Mouse (Mus musculus) heart, embryonic 13.5 days (tissue): ENCODE results near the gene Taok3. TPM values are rescaled to one million over a fixed set of nuclear protein-coding genes. Genes with fewer than 3 reads are reported as not detected.

Experiments
- ATAC-seq: fragments of 200-750 bp; cut with Nextera tagmentation; 2 replicates; pipeline ENCODE4 v1.8.0; 2017; ENCODE audit warnings: moderate TSS enrichment; ENCODE audit not compliant: insufficient number of reproducible peaks, low FRiP score, low TSS enrichment; ENCODE audit errors: extremely low read depth
- H3K27ac ChIP-seq: fragments of 300-500 bp; sonication (generic); replicated peaks from 2 replicates; pipeline ENCODE4 v1.5.1; 2015; ENCODE audit warnings: moderate library complexity, mild to moderate bottlenecking, inconsistent platforms
- H3K27me3 ChIP-seq: fragments of 300-500 bp; sonication (generic); replicated peaks from 2 replicates; pipeline ENCODE4 v1.6.1; 2015; ENCODE audit warnings: mild to moderate bottlenecking, inconsistent platforms
- H3K36me3 ChIP-seq: fragments of 300-500 bp; sonication (generic); 2 replicates; pipeline ENCODE4 v1.6.1; 2015; ENCODE audit warnings: mild to moderate bottlenecking, inconsistent platforms
- H3K4me1 ChIP-seq: fragments of 300-500 bp; sonication (generic); 2 replicates; pipeline ENCODE4 v1.6.1; 2015; ENCODE audit warnings: inconsistent platforms
- H3K4me2 ChIP-seq: fragments of 300-500 bp; sonication (generic); 2 replicates; pipeline ENCODE4 v1.6.1; 2015; ENCODE audit warnings: inconsistent platforms, mild to moderate bottlenecking, moderate library complexity
- H3K4me3 ChIP-seq: fragments of 300-500 bp; sonication (generic); 2 replicates; pipeline ENCODE4 v1.5.1; 2015; ENCODE audit warnings: moderate library complexity, mild to moderate bottlenecking, inconsistent platforms
- H3K9ac ChIP-seq: fragments of 300-500 bp; sonication (generic); 2 replicates; pipeline ENCODE4 v1.6.1; 2015; ENCODE audit warnings: inconsistent platforms, mild to moderate bottlenecking, moderate library complexity
- H3K9me3 ChIP-seq: fragments of 300-500 bp; sonication (generic); 2 replicates; pipeline ENCODE4 v1.6.1; 2016; ENCODE audit warnings: inconsistent platforms
- WGBS: fragments of 180-500 bp; shearing (Covaris S2); methylation state at CpG from one replicate; pipeline ENCODE4 v1.1.7; 2015; ENCODE audit warnings: mixed read lengths; 5-methylcytosine and 5-hydroxymethylcytosine counted together
- polyA plus RNA-seq: library from polyadenylated mRNA; unstranded; fragments of >200 nt; fragmentation: Nextera tagmentation; extraction: Ambion mirVana; gene quantifications from 2 replicates; pipeline ENCODE4 v1.2.1, GENCODE M21; 2015

Taok3 gene
- polyA plus RNA-seq, 1 experiment from 2014 or later = 8.5 TPM

DNA sequence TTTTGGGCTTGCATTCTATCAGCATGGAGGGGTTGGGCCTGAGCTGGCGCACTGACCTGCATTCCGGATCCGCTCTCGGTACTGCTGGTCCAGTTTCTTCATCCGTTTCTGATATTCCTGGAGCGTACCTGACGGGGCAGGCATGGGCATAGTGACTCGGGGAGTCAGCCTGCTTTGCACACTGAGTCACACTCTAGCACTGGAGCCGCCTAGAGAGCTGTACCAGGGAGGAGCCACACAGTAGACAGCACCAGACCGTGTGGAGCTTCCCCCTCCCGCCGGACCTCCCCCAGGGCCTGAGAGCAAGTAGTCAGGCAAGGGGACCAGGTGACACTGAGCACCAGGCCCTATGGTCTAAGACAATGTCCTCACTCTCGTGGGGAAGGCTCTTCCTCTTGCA is 11.6 kb upstream of the Taok3 start:
- H3K36me3 ChIP-seq = peaks cover 99% of the 10 kb centered on the region
- no peak overlapping the region for H3K27ac ChIP-seq
- no peaks in the 10 kb centered on the region for H3K9me3 ChIP-seq
- ATAC-seq = no peak
- H3K9ac ChIP-seq = no peak overlapping the region
- WGBS = 92% methylated on average over 13 of the region's 13 CpGs
- no peaks in the 10 kb centered on the region for H3K4me1 ChIP-seq
- no peak overlapping the region for H3K4me2 ChIP-seq
- H3K4me3 ChIP-seq = no peak overlapping the region
- H3K27me3 ChIP-seq = no peaks in the 10 kb centered on the region

DNA sequence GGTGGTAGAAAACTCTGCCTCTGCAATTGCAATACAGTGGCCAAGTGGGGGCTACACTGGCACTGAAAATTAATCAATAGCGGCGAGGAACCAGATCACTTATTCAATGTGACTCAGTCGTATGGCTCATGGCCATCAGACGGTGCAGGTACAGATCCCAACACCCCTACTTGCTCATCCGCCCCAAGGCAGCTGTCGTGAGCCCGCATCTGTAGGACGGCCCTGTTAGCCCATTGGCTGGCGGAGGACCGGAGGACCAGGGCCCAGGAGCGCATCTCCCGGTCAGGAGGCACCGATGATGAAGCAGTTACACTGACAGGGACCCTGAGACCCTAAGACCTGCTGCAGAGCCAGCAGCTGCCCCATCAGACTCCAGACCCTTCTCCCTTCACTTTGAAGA is 11.2 kb upstream of the Taok3 start:
- Histone ChIP-seq H3K4me3 (no peak overlapping the region), H3K36me3 (peaks cover 99% of the 10 kb centered on the region), H3K9me3 (no peaks in the 10 kb centered on the region), H3K4me2 (no peak overlapping the region), H3K27ac (no peak overlapping the region), H3K27me3 (no peaks in the 10 kb centered on the region), H3K9ac (no peak overlapping the region), H3K4me1 (no peaks in the 10 kb centered on the region)
- 94% methylated on average over 13 of the region's 13 CpGs for WGBS
- ATAC-seq = no peak

DNA sequence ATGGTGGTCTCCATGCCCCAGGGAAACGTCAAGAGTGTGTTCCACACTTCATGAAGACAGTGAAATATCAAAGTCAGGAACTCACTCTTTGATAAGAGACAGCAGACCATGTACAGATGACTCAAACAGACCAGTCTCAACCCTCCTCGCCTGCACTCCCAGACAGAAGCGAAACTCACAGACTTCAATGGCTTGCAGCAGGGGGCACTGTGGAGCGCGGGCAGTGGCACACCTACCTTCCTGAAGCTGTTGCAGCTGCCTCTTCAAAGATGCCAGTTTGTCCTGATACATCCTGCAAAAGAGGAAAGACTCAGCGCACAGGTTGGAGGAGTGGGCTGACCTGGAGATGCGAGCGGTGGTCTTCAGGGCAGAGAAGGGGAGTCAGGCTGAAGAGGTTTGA is 10.4 kb upstream of the Taok3 start:
- no peak overlapping the region for H3K9ac ChIP-seq
- H3K27ac ChIP-seq = no peak overlapping the region
- no peaks in the 10 kb centered on the region for H3K27me3 ChIP-seq
- no peak for ATAC-seq
- peaks cover 7% of the 10 kb centered on the region for H3K4me1 ChIP-seq
- H3K9me3 ChIP-seq = no peaks in the 10 kb centered on the region
- H3K4me3 ChIP-seq = no peak overlapping the region
- 82% methylated on average over 8 of the region's 8 CpGs for WGBS
- H3K36me3 ChIP-seq = peaks cover 92% of the 10 kb centered on the region
- H3K4me2 ChIP-seq = no peak overlapping the region

DNA sequence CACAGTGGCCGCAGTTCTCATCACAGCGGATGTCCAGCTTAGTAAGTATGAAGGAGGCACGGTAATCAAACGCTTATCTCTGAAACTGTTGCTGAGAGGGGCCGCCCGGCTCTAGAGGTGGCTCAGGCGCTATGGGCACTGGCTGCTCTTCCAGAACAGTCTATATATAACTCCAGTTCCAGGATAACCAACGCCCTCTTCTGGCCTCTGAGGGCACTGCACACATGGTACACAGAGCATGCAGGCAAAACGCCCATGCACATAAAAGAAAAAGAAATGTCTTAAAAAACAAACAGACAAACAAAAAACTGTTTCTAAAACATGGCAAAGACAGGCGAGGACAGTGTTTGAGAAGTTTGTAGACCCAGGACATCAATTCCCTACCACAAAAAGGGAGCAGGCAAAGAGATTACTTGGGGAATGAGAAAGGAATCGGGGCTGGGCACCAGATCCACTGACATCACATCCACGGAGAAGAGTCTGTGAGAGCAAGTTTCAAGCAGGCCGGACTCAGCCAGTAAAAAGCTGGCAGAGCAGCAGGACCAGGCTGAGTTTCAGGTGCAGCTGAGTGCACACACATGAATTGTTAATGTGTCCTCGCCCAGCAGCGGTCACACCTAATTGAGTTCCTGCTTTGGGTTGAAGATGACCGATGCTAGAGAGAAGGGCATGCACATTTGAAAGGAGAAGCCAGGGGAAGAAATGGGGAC is 8.7 kb upstream of the Taok3 start:
- ATAC-seq = no peak

DNA sequence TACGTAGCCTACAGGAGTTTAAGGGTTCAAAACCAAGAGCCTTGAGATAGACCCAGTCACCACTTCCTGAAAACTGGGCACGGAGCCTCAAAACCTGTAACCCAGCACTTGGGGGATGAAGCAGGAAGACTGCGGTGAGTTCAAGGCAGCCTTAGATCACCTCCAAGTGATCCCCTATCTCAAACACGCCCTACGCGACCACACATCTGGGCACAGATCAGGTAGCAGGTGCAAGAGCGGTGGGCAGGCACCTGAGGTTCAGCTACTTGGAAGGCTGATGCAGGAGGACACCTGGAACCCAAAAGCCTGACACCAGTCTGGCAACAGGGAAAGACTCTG is 8.2 kb upstream of the Taok3 start:
- H3K9me3 ChIP-seq = no peaks in the 10 kb centered on the region
- peaks cover 7% of the 10 kb centered on the region for H3K4me1 ChIP-seq
- H3K4me3 ChIP-seq = no peak overlapping the region
- peaks cover 69% of the 10 kb centered on the region for H3K36me3 ChIP-seq
- WGBS = 95% methylated on average over 7 of the region's 7 CpGs
- H3K9ac ChIP-seq = no peak overlapping the region
- no peaks in the 10 kb centered on the region for H3K27me3 ChIP-seq
- H3K27ac ChIP-seq = no peak overlapping the region
- ATAC-seq = no peak
- no peak overlapping the region for H3K4me2 ChIP-seq

More for the DNA sequence above, 8.7 kb upstream of the Taok3 start:
- H3K4me1 ChIP-seq = peaks cover 7% of the 10 kb centered on the region
- no peak overlapping the region for H3K9ac ChIP-seq
- no peaks in the 10 kb centered on the region for H3K27me3 ChIP-seq
- 83% methylated on average over 16 of the region's 16 CpGs for WGBS
- H3K9me3 ChIP-seq = no peaks in the 10 kb centered on the region
- H3K27ac ChIP-seq = no peak overlapping the region
- H3K4me3 ChIP-seq = no peak overlapping the region
- peaks cover 75% of the 10 kb centered on the region for H3K36me3 ChIP-seq
- H3K4me2 ChIP-seq = no peak overlapping the region

DNA sequence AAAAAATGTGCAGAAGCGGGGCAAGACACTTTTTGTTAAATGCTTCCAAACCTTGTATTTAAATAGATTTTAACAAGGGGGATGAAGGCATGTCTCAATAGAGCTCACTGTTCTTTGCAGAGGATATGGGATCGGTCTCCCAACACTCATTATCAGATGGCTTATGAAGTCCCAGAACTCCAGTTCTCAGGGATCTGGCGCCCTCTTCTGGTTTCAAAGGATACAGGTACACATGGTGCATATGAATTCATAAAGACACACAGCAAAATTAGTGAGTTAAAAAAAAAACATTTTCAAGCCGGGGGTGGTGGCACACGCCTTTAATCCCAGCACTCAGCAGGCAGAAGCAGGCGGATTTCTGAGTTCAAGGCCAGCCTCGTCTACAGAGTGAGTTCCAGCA is 6.6 kb upstream of the Taok3 start:
- H3K36me3 ChIP-seq = peaks cover 54% of the 10 kb centered on the region
- WGBS = 84% methylated on average over 7 of the region's 7 CpGs

DNA sequence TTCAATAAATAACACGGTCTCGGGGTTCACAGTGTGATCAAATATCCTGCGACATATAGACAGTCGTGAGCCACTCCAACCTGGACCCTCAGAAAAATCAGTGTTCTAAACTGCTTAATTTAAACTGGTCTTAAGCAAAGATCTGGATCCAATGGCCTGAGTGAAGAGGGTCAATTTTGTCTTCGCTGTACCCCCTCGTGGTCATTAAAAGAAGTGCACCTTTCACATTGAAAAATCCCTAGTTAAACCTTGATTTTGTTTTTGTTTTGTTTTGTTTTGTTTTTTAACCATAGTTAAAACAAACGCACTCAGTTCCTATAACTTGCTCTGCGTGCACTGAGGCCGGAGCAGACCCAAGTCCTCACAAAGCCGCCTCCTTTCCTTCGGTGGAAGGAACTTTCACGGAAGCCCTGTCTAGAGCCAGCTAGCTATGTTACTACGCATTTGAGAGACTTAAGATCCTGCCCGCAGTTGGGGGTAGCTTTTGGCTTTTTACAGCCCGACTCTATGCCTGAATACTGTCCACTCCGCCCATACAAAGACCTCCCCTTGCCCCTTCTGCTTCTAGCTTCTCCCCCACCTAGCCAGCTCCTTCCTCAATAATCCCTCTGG is 5.2 kb upstream of the Taok3 start:
- Histone ChIP-seq H3K27me3 (no peaks in the 10 kb centered on the region), H3K9ac (peak overlapping the region; percentile 96), H3K27ac (peak overlapping the region; percentile 81), H3K4me1 (peaks cover 12% of the 10 kb centered on the region), H3K9me3 (no peaks in the 10 kb centered on the region), H3K36me3 (peaks cover 40% of the 10 kb centered on the region), H3K4me2 (peak overlapping the region; percentile 95), H3K4me3 (peak overlapping the region; percentile 97)
- 5% methylated on average over 16 of the region's 16 CpGs for WGBS
- no peak for ATAC-seq

More for the DNA sequence above, 6.6 kb upstream of the Taok3 start:
- ATAC-seq = no peak
- H3K27ac ChIP-seq = no peak overlapping the region
- H3K4me2 ChIP-seq = no peak overlapping the region
- H3K4me3 ChIP-seq = no peak overlapping the region
- H3K27me3 ChIP-seq = no peaks in the 10 kb centered on the region
- no peak overlapping the region for H3K9ac ChIP-seq
- H3K9me3 ChIP-seq = no peaks in the 10 kb centered on the region
- peaks cover 7% of the 10 kb centered on the region for H3K4me1 ChIP-seq

DNA sequence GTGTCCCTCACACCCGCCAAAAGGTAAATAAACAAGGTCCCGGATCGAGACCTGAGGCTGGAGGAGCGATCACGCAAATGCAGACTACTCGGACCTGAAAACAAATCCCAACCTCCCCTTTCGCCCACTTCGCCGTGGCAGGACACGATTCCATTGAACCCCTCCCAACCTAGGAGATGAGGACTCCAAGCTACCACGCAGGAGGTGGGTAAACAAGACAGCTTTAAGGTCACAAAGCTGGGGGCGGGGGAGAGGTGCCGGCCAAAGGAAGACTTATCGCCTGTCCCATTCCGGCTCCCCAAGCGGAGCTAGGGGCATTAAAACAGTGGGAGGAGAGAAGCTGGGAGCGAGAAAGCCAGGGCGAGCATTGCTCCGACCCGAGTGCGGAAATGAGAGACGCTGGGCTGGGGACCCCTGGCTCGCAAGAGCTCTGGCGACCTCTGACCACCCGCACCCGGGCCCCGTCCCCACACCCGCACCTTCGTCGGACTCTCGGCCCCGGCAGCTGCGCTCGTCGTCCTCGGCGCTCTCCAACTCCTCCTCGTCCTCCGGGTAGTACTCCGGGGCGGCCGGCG is 4.6 kb upstream of the Taok3 start:
- Histone ChIP-seq H3K27ac (peak overlapping the region; percentile 81), H3K27me3 (no peaks in the 10 kb centered on the region), H3K9ac (peak overlapping the region; percentile 96), H3K4me2 (peak overlapping the region; percentile 95), H3K36me3 (peaks cover 35% of the 10 kb centered on the region), H3K9me3 (no peaks in the 10 kb centered on the region), H3K4me3 (peak overlapping the region; percentile 97), H3K4me1 (peaks cover 12% of the 10 kb centered on the region)
- ATAC-seq = no peak
- WGBS = under 1% methylated on average over 43 of the region's 43 CpGs

DNA sequence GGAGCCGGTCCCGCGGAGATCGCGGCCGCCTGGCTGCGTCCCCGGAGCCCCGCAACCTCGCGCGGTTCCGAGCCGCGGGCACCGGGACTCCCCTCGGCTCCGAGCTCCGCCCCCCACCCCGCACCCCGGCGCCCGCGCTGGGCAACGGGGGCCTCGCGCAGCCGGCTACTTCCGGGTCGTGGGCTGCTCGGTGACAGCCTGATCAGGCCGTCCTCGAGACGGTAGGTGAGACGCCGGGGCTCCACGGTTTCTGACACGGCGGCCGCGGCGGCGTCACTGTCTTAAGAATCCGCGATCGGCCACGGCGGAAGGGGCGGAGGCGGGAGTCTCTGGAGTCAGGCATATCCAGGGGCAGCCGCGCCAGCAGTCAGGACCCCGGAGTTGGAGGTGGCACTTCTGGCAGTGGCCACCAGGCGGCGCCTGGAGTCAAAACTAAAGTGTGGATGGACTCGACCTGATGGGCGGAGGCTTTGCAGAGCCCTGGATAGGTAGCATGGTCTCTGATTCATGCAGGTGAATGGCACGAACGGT is 4.0 kb upstream of the Taok3 start, which contains the start of gene Suds3:
Gene Suds3 (minus strand): TSS at position 278 of the 531 bp plus-strand sequence.
- peak within 1 kb of the TSS; percentile 81 for H3K27ac ChIP-seq
- peak; percentile 74 for ATAC-seq
- peak within 1 kb of the TSS; percentile 97 for H3K4me3 ChIP-seq
- under 1% methylated on average over 56 of the region's 59 CpGs for WGBS
- H3K9me3 ChIP-seq = no peaks in the 10 kb centered on the region
- H3K4me2 ChIP-seq = peak within 1 kb of the TSS; percentile 95
- peaks cover 17% of the 10 kb centered on the region for H3K4me1 ChIP-seq
- peaks cover 28% of the 10 kb centered on the region for H3K36me3 ChIP-seq
- H3K9ac ChIP-seq = peak within 1 kb of the TSS; percentile 96
- H3K27me3 ChIP-seq = 0 out of 2 replicates have a peak, but pooled peaks cover under 1% of the 10 kb centered on the region

DNA sequence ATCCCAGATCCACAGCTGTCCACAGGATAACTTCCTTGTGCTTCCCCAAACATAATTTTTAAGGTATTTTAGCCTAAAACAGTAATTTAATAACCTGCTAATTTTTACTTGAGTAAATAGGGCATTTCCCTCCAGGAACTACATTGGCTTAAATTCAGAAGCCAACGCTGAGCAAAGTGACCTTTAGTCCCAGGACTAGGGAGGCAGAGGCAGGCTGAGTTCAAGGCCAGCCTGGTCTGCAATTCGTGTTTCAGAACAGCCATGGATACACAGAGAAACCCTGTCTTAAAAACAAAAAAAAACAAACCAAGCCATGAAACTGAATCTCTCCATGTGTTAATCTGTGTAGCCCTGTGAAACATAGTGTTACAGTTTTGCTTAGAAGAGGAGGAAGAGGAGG is 3.3 kb upstream of the Taok3 start:
- no peak overlapping the region for H3K4me2 ChIP-seq
- H3K9ac ChIP-seq = no peak overlapping the region
- H3K9me3 ChIP-seq = no peaks in the 10 kb centered on the region
- no peak for ATAC-seq
- H3K36me3 ChIP-seq = peaks cover 21% of the 10 kb centered on the region
- H3K27me3 ChIP-seq = 0 out of 2 replicates have a peak, but pooled peaks cover 5% of the 10 kb centered on the region
- H3K4me1 ChIP-seq = peaks cover 24% of the 10 kb centered on the region
- no peak overlapping the region for H3K4me3 ChIP-seq
- WGBS = 64% methylated on average over 2 of the region's 2 CpGs
- no peak overlapping the region for H3K27ac ChIP-seq

DNA sequence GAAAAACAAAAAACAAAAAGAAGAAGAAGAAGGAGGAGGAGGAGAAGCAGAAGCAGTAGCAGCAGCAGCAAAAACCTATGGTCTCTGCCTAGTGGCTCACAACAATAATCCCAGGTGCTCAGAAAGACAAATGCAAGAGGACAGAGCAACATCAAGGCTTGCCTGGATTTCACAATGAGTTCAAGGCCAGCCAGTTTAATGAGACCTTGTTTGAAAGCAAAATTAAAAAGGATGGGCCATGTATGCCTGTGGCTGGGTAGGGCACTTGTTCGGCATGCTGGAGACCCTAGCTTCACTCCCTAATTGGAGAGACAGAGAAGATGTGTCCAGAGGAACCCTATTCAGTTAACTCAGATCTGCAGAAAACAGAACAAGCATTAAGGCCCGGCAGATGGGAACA is 2.7 kb upstream of the Taok3 start:
- Histone ChIP-seq H3K36me3 (peaks cover 15% of the 10 kb centered on the region), H3K4me1 (peaks cover 25% of the 10 kb centered on the region), H3K9me3 (no peaks in the 10 kb centered on the region), H3K4me3 (no peak overlapping the region), H3K4me2 (no peak overlapping the region), H3K27me3 (0 out of 2 replicates have a peak, but pooled peaks cover 7% of the 10 kb centered on the region), H3K9ac (no peak overlapping the region), H3K27ac (no peak overlapping the region)
- WGBS = 77% methylated on average over 2 of the region's 2 CpGs
- ATAC-seq = no peak
